Mouse (Mus musculus): ENCODE results near the gene Mlycd.
A peak's percentile ranks its signal among the peaks of the same experiment; 100 is the strongest.
"Not testable (repeated sequence)": the region's sequence is repeated elsewhere in the genome, so short reads cannot be mapped to it uniquely, and the experiment has no call there.

The Mlycd gene

GRCm38 (mm10) chr8:119394524-119395026, at the start of gene Mlycd:
Mlycd (plus strand) TSS chr8:119394878.
- peak; percentile 69 for DNase-seq (ENCODE audit: low read depth)

DNA sequence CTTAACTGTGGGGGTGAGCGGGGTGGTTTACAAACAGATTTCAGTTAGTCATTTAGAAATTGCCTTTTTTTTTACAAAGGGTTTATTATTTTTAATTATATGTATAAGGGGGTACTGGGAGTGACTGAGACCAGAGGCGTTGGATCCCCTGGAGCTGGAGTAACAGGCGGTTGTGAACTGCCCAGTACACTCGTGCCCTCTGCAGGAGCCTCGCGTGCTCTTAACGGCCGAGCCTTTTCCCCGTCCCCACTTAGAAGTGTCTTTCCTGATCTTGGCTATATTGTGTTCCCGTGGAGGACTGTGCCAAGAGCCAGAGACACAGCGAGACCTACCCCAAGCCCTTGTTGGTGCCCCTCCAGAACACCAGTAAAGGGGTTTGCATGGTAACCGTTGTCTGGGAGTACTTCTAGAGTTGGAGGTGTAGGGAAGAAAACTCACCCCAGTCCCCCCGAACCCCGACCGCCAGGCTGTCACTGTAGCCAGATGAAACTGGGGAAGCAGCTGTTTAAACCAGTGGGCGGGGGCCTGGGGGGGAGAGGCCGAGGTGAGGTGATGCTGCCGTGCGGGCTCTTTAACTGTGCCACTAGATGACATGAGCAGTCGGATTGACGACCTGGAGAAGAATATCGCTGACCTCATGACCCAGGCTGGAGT, 49.5 kb upstream of the Mlycd start:
- no peak for DNase-seq (ENCODE audit: low read depth)

GRCm38 (mm10) chr8:119345683-119346075, 49.0 kb upstream of the Mlycd start:
- no peak for DNase-seq (ENCODE audit: low read depth)

DNA sequence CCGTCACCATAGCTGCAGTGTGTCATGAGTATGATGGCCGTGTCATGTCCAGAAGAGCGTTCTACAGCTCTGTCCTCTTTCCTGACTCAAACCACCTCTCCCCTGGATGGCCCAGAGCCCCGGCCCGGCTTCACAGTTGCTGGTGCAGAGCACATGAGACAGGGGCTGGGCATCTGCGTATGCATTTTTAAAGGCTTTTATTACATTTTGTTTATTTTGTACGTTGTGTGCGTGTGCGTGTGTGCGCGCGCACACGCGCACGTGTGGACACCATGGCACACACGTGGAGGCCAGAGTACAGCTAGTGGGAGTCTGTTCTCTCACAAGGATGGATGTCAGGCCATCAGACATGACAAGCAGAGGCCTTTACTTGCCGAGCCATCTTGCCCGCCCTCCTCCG, 43.0 kb upstream of the Mlycd start:
- no peak for DNase-seq (ENCODE audit: low read depth)

GRCm38 (mm10) chr8:119352977-119353658, 41.6 kb upstream of the Mlycd start:
- DNase-seq (ENCODE audit: low read depth) = no peak

GRCm38 (mm10) chr8:119353659-119354023, 41.0 kb upstream of the Mlycd start:
- no peak for DNase-seq (ENCODE audit: low read depth)

GRCm38 (mm10) chr8:119356631-119357030, 38.0 kb upstream of the Mlycd start:
- DNase-seq (ENCODE audit: low read depth) = not testable (repeated sequence)

- no peak for DNase-seq (ENCODE audit: low read depth)
Measured at GRCm38 (mm10) chr8:119358175-119358574, 36.5 kb upstream of the Mlycd start.

DNA sequence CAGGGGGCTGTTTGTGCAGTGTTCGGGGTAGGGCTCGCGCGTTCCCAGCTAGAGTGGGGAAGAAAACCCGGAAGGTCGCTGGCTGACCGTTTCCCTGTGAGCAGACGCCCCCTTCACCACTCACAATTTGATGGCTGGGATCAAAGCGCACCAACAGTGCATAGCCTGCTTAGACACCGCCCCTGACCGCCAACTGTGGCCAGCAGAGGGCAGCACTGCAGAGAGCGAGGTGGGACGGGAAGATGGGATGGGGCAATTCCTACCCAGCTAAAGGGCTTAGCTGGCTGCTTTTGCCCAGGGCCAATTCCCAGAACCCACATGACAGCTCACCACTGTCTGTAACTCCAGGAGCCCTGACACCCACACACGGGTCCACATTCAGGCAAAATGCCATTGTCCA, 35.8 kb upstream of the Mlycd start:
- no peak for DNase-seq (ENCODE audit: low read depth)

- DNase-seq (ENCODE audit: low read depth) = no peak
Measured at GRCm38 (mm10) chr8:119360686-119361295, 33.9 kb upstream of the Mlycd start.

DNA sequence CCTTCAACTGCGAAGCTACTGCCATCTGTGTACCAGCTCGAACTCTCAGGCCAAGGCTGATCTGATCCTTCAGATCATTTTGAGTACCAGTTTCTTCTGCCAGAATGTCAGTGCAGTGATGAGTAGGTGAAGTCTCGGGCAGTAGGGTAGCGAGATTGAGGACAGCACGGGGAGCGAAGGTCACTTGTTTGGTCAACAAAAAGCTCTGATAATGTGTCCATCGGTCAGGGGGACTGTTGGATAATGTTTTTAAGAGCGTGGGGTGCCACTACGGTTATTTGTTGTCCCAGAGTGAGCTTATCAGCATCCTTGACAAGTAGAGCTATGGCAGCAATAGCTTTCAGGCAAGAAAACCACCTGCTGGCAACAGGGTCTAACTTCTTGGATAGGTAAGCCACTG, 20.0 kb upstream of the Mlycd start:
- not testable (repeated sequence) for DNase-seq (ENCODE audit: low read depth)

DNA sequence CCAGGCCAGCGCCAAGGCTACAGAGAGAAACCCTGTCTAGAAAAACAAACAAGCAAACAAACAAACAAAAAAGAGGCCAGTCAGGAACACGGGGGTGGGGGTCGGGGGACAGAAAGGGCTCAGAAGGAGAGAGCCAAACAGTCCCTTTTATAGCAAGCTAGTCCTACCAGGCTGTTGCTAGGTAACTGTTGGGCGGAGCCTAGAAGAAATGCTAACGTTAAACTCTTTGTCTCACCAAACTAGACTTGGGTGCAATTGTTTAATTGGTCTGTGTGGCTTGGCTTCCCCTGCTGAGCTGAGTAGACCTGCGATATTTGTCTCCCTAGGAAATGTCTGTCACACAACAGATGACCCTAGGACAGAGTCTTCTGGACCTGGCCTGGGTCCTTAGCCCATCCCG, 16.2 kb upstream of the Mlycd start:
- DNase-seq (ENCODE audit: low read depth) = no peak

- DNase-seq (ENCODE audit: low read depth) = peak; percentile 31
Measured at GRCm38 (mm10) chr8:119380619-119381018, 14.1 kb upstream of the Mlycd start.

- DNase-seq (ENCODE audit: low read depth) = peak; percentile 42
Measured at GRCm38 (mm10) chr8:119384478-119384877, 10.2 kb upstream of the Mlycd start.

- no peak for DNase-seq (ENCODE audit: low read depth)
Measured at GRCm38 (mm10) chr8:119385854-119386253, 8.8 kb upstream of the Mlycd start.

DNA sequence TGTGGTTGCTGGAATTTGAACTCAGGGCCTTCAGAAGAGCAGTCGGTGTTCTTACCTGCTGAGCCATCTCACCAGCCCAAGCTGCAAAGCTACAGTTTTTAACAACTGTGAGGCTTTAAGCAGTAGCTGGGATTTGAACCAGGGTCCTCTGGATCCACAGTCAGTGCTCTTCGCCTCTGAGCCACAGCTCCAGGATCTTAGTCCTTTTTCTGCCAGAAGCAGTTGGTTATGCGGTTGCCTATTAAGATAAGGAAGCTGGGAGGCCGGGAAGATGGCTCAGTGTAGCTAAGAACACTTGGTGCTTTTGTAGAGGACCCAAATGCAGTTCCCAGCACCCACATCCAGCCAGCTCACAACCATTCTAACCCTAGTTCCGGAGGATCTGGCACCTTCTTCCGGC, 7.7 kb upstream of the Mlycd start:
- no peak for DNase-seq (ENCODE audit: low read depth)

DNA sequence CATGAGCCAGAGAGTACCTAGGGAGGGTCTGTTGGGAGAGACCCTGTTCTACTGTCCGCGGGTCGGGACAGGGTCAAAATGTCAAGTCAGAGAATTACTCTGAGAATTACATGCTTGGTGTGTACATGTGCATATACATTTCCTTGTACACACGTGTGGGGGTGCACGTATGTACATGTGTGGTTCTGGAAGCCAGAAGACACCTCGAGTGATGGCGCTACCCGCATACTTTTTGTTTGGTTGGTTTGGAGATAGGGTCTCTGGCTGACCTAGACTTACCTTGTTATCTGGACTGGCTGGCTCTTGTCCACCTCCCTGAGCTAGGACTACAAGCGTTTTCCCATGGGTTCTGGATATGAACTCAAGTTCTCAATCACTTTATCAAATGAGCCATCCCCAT, 581 bp upstream of the Mlycd start:
- no peak for DNase-seq (ENCODE audit: low read depth)

- no peak for DNase-seq (ENCODE audit: low read depth)
Measured at GRCm38 (mm10) chr8:119395072-119395950, 633 bp downstream of the Mlycd start.

GRCm38 (mm10) chr8:119398558-119398957, 3.9 kb downstream of the Mlycd start:
- no peak for DNase-seq (ENCODE audit: low read depth)

DNA sequence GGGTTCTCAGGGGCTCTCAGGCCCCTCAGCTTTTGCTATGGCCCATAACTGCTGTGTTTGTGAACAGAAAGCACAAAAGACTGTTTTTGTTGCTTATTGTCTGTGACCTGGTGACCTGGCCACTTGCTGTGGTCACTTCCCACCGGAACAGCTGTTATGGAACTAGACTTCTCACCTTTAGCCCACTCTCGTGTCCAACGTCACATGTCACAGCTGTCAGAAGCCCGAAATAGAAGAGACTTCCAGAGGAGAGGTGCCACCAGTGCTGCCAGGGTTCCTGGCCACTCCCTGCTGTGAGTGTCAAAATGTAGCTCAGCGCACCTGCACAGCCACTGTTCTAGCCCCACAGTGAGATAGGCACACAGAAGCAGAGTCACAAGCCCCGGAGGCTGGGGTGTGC, 4.6 kb downstream of the Mlycd start:
- DNase-seq (ENCODE audit: low read depth) = no peak

DNA sequence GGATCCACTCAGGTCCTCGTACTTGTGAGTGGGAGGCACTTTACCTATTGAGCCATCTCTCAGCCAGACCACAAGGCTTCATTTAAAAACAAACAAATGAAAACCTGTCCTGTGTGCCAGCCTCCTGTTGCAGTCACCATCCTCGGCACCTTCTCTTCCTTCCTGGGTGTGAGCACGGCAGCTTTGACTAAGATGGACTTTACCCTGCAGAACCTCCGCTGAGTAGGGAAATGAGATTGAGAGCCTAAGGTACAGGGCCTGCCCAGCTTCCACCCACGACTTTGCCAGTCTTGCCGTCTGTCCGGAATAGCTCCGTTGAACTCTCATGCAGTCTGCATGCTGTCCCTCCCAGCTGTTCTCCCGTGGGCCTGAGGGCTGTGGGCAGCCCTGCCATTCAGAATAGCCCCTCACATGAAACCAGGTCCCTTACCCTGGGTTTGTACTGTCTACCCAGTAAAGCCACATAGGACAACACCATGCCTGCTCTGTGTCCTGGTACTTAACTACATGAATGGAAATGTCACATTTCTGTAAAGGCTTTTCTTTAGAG, 5.5 kb downstream of the Mlycd start:
- DNase-seq (ENCODE audit: low read depth) = no peak

DNA sequence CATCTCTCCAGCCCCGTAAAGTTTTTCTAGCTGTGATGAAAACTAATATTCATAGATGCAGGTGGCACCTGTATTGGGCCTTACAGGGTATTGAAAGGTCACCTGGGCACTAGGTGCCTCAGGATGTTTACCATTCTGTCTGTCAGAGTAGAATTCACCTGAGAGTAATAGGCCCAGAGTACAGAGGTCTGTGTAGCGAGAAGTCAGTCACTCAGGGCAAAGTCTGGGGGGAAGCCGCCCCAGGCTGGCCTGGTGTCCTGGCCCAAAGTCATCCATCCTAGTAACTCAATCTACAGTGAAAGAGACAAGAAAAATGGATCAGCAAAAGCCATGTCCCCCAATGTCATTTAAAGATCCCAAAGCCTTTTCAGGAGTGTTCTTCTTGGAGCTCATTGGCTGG, 6.2 kb downstream of the Mlycd start:
- DNase-seq (ENCODE audit: low read depth) = no peak
